In the genomic region with DNA sequence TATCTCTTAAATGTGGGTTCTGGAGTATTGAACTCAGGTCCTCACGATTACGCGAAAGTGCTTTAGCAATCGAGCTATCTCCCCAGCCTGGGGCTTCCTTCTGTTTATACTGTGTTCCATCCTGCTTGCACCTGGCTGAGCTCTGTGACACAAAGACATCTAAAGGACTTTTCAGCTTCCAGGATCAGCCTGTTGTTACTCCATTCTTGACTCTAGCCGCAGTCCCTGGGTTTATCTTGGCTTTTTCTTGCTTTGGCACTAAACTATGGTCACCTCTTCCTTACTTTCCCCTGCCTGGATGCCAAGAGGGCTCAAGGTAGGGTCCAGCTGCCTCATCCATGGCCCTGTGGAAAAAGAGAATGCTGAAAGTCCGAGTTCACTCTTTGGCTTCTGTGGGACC, we compare ENCODE assay signal across 19 mouse cellular contexts.
DNase-seq lines count a peak whose midpoint lies in the region; ATAC-seq and TF ChIP-seq lines count a peak whose summit lies in the region.
"Had no signal": no experiment of that assay in that cellular context is flagged by ENCODE, and none has a peak within 500 bp of the region (broad histone marks: within the 10 kb centered on the region; RNA-seq: fewer than 3 reads in every experiment).

No protein-coding gene starts in this region.

- no peaks in the 10 kb centered on the region for H3K36me3 ChIP-seq in hindbrain, embryonic 10.5 days
- no peaks in the 10 kb centered on the region for H3K36me3 ChIP-seq in hindbrain, embryonic 11.5 days (ENCODE audit: control insufficient read depth, insufficient read depth, low read length)
- no peaks in the 10 kb centered on the region for H3K36me3 ChIP-seq in limb, embryonic 15.5 days
- H3K36me3 ChIP-seq: heart, embryonic 12.5 days; kidney, embryonic 15.5 days had no signal

- H3K4me1 ChIP-seq in hindbrain, embryonic 10.5 days (replicated peaks): peaks cover 31% of the 10 kb centered on the region
- H3K4me1 ChIP-seq in hindbrain, embryonic 11.5 days (replicated peaks; ENCODE audit: control insufficient read depth, insufficient read depth, low read length): no peaks in the 10 kb centered on the region
- peaks cover 13% of the 10 kb centered on the region for H3K4me1 ChIP-seq in embryonic fibroblast, embryonic 13.5 days (ENCODE audit: control insufficient read depth, insufficient read depth, low read length)
- H3K4me1 ChIP-seq in limb, embryonic 15.5 days: peaks cover 24% of the 10 kb centered on the region
- H3K4me1 ChIP-seq: heart, embryonic 12.5 days had no signal

- no peak for ATAC-seq in hindbrain, embryonic 11.5 days (ENCODE audit: low FRiP score)
- 0 out of 2 replicates have a peak, but pooled peaks have one; percentile 7 for ATAC-seq in limb, embryonic 15.5 days (ENCODE audit: insufficient number of reproducible peaks, low FRiP score, low TSS enrichment, low read depth)
- ATAC-seq in erythroid progenitor cell, adult 5-6 weeks (replicated peaks; ENCODE audit: low FRiP score, poor library complexity, severe bottlenecking): no peak
- ATAC-seq: forebrain, embryonic 13.5 days; intestine, embryonic 16.5 days had no signal

- peak; percentile 6 for DNase-seq in adrenal gland, postnatal 14 days
- no peak for DNase-seq in adrenal gland, postnatal 25 days
- DNase-seq in hindbrain, embryonic 10.5 days (ENCODE audit: low spot score): no peak
- DNase-seq in hindbrain, embryonic 11.5 days (ENCODE audit: low spot score): no peak
- no peak for DNase-seq in layer of hippocampus, adult 2 months (ENCODE audit: low spot score in 2 of 2)
- DNase-seq: adrenal gland, adult 2 months; cerebellum, adult 2 months; layer of hippocampus, postnatal 36 days; lung, postnatal 14 days; right cerebral cortex, adult 18-20 months; thymus, postnatal 4 days had no signal

- WGBS in hindbrain, embryonic 10.5 days: 75% methylated on average over 6 of the region's 6 CpGs
- WGBS in hindbrain, embryonic 11.5 days: 72% methylated on average over 6 of the region's 6 CpGs
- 61% methylated on average over 6 of the region's 6 CpGs for WGBS in limb, embryonic 15.5 days

- H3K27ac ChIP-seq in hindbrain, embryonic 10.5 days: peak overlapping the region; percentile 80
- H3K27ac ChIP-seq in hindbrain, embryonic 11.5 days (ENCODE audit: low read depth, low read length): no peak overlapping the region; the same call in 1 of the 2 replicates
- H3K27ac ChIP-seq in embryonic fibroblast, embryonic 13.5 days (ENCODE audit: insufficient read depth, low read length): peak overlapping the region; percentile 58
- peak overlapping the region; percentile 75 for H3K27ac ChIP-seq in limb, embryonic 15.5 days
- no peak overlapping the region; the same call in 1 of the 2 replicates for H3K27ac ChIP-seq in layer of hippocampus, adult 2 months
- H3K27ac ChIP-seq: forebrain, embryonic 13.5 days; hindbrain, embryonic 14.5 days; kidney, embryonic 15.5 days had no signal

- no peak overlapping the region for H3K9ac ChIP-seq in hindbrain, embryonic 11.5 days (ENCODE audit: low read depth, low read length)
- no peak overlapping the region for H3K9ac ChIP-seq in limb, embryonic 15.5 days
- H3K9ac ChIP-seq: forebrain, embryonic 13.5 days; heart, embryonic 12.5 days; hindbrain, embryonic 14.5 days; kidney, embryonic 15.5 days had no signal

- TF ChIP-seq POLR2A in embryonic fibroblast, embryonic 13.5 days (IDR thresholded peaks at IDR 0.05; ENCODE audit: low read depth, low read length): no peak

- no peak overlapping the region for H3K4me2 ChIP-seq in hindbrain, embryonic 11.5 days (replicated peaks; ENCODE audit: low read depth, low read length)
- no peak overlapping the region for H3K4me2 ChIP-seq in limb, embryonic 15.5 days
- H3K4me2 ChIP-seq: forebrain, embryonic 13.5 days; heart, embryonic 12.5 days; hindbrain, embryonic 14.5 days; kidney, embryonic 15.5 days had no signal

- no peaks in the 10 kb centered on the region for H3K9me3 ChIP-seq in hindbrain, embryonic 10.5 days
- H3K9me3 ChIP-seq in hindbrain, embryonic 11.5 days (ENCODE audit: control insufficient read depth, low read length): no peaks in the 10 kb centered on the region
- no peaks in the 10 kb centered on the region for H3K9me3 ChIP-seq in limb, embryonic 15.5 days
- H3K9me3 ChIP-seq: forebrain, embryonic 13.5 days; kidney, embryonic 15.5 days had no signal

- TF ChIP-seq CTCF in embryonic fibroblast, embryonic 13.5 days (IDR thresholded peaks at IDR 0.05; ENCODE audit: borderline replicate concordance, insufficient read depth, low read length): no peak
- TF ChIP-seq CTCF in layer of hippocampus, adult 2 months (conservative IDR thresholded peaks at IDR 0.05): no peak

- H3K27me3 ChIP-seq in hindbrain, embryonic 10.5 days (ENCODE audit: insufficient read depth, poor library complexity, severe bottlenecking): no peaks in the 10 kb centered on the region
- H3K27me3 ChIP-seq in hindbrain, embryonic 11.5 days (ENCODE audit: control insufficient read depth, insufficient read depth, low read length): no peaks in the 10 kb centered on the region
- no peaks in the 10 kb centered on the region for H3K27me3 ChIP-seq in limb, embryonic 15.5 days
- H3K27me3 ChIP-seq: forebrain, embryonic 13.5 days; heart, embryonic 12.5 days; kidney, embryonic 15.5 days had no signal

- no peak overlapping the region for H3K4me3 ChIP-seq in hindbrain, embryonic 10.5 days
- H3K4me3 ChIP-seq in hindbrain, embryonic 11.5 days (ENCODE audit: low read depth, low read length): no peak overlapping the region
- H3K4me3 ChIP-seq in embryonic fibroblast, embryonic 13.5 days (ENCODE audit: insufficient read depth, low read length): no peak overlapping the region
- no peak overlapping the region for H3K4me3 ChIP-seq in limb, embryonic 15.5 days
- H3K4me3 ChIP-seq in layer of hippocampus, adult 2 months: no peak overlapping the region
- H3K4me3 ChIP-seq: forebrain, embryonic 13.5 days; heart, embryonic 12.5 days; kidney, embryonic 15.5 days had no signal

Comparison
In these comparisons a context has a peak if more than half of its experiments do, and no peak if none do; other contexts are left out.
1. H3K27ac ChIP-seq: peak in hindbrain, embryonic 10.5 days (single experiment), embryonic fibroblast, embryonic 13.5 days (single experiment) and limb, embryonic 15.5 days (single experiment); none in hindbrain, embryonic 11.5 days (single experiment) and layer of hippocampus, adult 2 months (single experiment).